Mouse (Mus musculus) brain, embryonic 14.5 days (tissue): ENCODE results near the gene Kdm7a.

Experiments used
- CTCF ChIP-seq: fragments of 200-500 bp; IDR thresholded peaks from 2 replicates; pipeline ENCODE4 v1.5.1; 2012; ENCODE audit warnings: inconsistent platforms, mild to moderate bottlenecking, moderate library complexity, borderline replicate concordance; ENCODE audit not compliant: insufficient read depth, insufficient read length; ENCODE audit errors: extremely low read depth
- POLR2A ChIP-seq: fragments of 200-500 bp; IDR thresholded peaks from 2 replicates; pipeline ENCODE4 v1.6.1; 2012; ENCODE audit warnings: mild to moderate bottlenecking, inconsistent platforms, borderline replicate concordance; ENCODE audit not compliant: poor library complexity, insufficient read depth, insufficient read length, severe bottlenecking; ENCODE audit errors: extremely low read depth

DNA sequence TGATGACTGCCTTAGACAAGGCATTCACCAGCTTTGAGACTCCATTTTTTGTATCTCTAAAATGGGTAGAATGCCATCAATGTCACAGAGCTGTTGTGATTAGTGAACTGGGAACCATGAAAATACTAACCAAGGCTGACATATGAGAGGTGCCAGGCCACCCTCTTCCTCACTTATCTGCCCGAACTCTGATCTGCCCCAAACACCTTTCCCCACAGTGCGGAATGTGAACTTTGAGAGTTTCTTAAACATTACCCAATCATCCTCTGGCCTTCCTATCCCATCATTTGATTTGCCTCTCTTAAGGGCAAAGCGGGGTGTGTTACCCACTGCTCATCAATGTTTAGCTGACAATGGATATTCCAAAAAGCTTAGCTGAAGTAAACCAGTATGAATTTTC, 93.9 kb downstream of the Kdm7a start:
- TF ChIP-seq CTCF (no peak), POLR2A (no peak)
